Comparison of ENCODE assay signal across 9 mouse cellular contexts in genomic region chr3:107472198-107472597, GRCm38 (mm10). TPM values are rescaled to one million over a fixed set of nuclear protein-coding genes. Genes with fewer than 3 reads are reported as not detected.
A peak's percentile ranks its signal among the peaks of the same experiment; 100 is the strongest.
DNase-seq lines count a peak whose midpoint lies in the region; ATAC-seq and TF ChIP-seq lines count a peak whose summit lies in the region.
"Had no signal": no experiment of that assay in that cellular context is flagged by ENCODE, and none has a peak within 500 bp of the region (broad histone marks: within the 10 kb centered on the region; RNA-seq: fewer than 3 reads in every experiment).

No protein-coding gene starts in this region.

- no peak overlapping the region for H3K27ac ChIP-seq in heart, embryonic 12.5 days (ENCODE audit: poor library complexity, severe bottlenecking)
- H3K27ac ChIP-seq in ES-Bruce4 (ENCODE audit: insufficient read depth, low read length), result no peak overlapping the region
- no peak overlapping the region for H3K27ac ChIP-seq in forebrain, embryonic 15.5 days (replicated peaks)
- peak overlapping the region; percentile 47; the same call in 1 of the 2 replicates for H3K27ac ChIP-seq in midbrain, postnatal 0 days (ENCODE audit: low read depth, low read length)
- H3K27ac ChIP-seq: limb, embryonic 15.5 days had no signal

- peaks cover 25% of the 10 kb centered on the region for H3K27me3 ChIP-seq in heart, embryonic 12.5 days (replicated peaks)
- H3K27me3 ChIP-seq in ES-Bruce4 (ENCODE audit: control insufficient read depth, insufficient read depth, low read length, poor library complexity, severe bottlenecking), result no peaks in the 10 kb centered on the region
- no peaks in the 10 kb centered on the region for H3K27me3 ChIP-seq in forebrain, embryonic 15.5 days
- no peaks in the 10 kb centered on the region for H3K27me3 ChIP-seq in midbrain, postnatal 0 days (ENCODE audit: insufficient read depth, low read length)
- H3K27me3 ChIP-seq: limb, embryonic 15.5 days had no signal

- no peak for TF ChIP-seq EP300 in ES-Bruce4 (IDR thresholded peaks at IDR 0.05; ENCODE audit: insufficient read depth, low read depth, low read length)

- H3K4me1 ChIP-seq in heart, embryonic 12.5 days (replicated peaks), result no peaks in the 10 kb centered on the region
- no peaks in the 10 kb centered on the region for H3K4me1 ChIP-seq in ES-Bruce4 (ENCODE audit: control insufficient read depth, insufficient read depth, low read length)
- H3K4me1 ChIP-seq in forebrain, embryonic 15.5 days, result 0 out of 2 replicates have a peak, but pooled peaks cover 2% of the 10 kb centered on the region
- H3K4me1 ChIP-seq in midbrain, postnatal 0 days (ENCODE audit: insufficient read depth, low read length), result 0 out of 2 replicates have a peak, but pooled peaks cover 3% of the 10 kb centered on the region

- TF ChIP-seq POLR2A in ES-Bruce4 (IDR thresholded peaks at IDR 0.05; ENCODE audit: insufficient read depth, low read length), result no peak

- H3K4me2 ChIP-seq in heart, embryonic 12.5 days, result no peak overlapping the region
- no peak overlapping the region for H3K4me2 ChIP-seq in forebrain, embryonic 15.5 days (replicated peaks)
- H3K4me2 ChIP-seq in midbrain, postnatal 0 days (ENCODE audit: low read depth, low read length, poor library complexity, severe bottlenecking), result no peak overlapping the region
- H3K4me2 ChIP-seq: limb, embryonic 15.5 days had no signal

- WGBS in heart, embryonic 12.5 days, result 31% methylated on average over 6 of the region's 6 CpGs
- 40% methylated on average over 6 of the region's 6 CpGs for WGBS in forebrain, embryonic 15.5 days
- 29% methylated on average over 6 of the region's 6 CpGs for WGBS in midbrain, postnatal 0 days

- ATAC-seq in heart, embryonic 12.5 days (ENCODE audit: insufficient number of reproducible peaks, low FRiP score), result no peak
- ATAC-seq in forebrain, embryonic 15.5 days (replicated peaks), result peak; percentile 65
- peak; percentile 71 for ATAC-seq in midbrain, postnatal 0 days (ENCODE audit: low FRiP score)

- TF ChIP-seq CTCF in ES-Bruce4 (IDR thresholded peaks at IDR 0.05; ENCODE audit: low read depth, low read length), result peak; percentile 90
- peak; percentile 99 for TF ChIP-seq CTCF in midbrain, postnatal 0 days (IDR thresholded peaks at IDR 0.05)

- H3K36me3 ChIP-seq in heart, embryonic 12.5 days, result no peaks in the 10 kb centered on the region
- no peaks in the 10 kb centered on the region for H3K36me3 ChIP-seq in ES-Bruce4 (ENCODE audit: control insufficient read depth, insufficient read depth, low read length, poor library complexity, severe bottlenecking)
- H3K36me3 ChIP-seq in forebrain, embryonic 15.5 days, result no peaks in the 10 kb centered on the region
- H3K36me3 ChIP-seq in midbrain, postnatal 0 days (ENCODE audit: insufficient read depth, low read length), result peaks cover 7% of the 10 kb centered on the region
- H3K36me3 ChIP-seq: limb, embryonic 15.5 days had no signal

- no peak overlapping the region for H3K9ac ChIP-seq in heart, embryonic 12.5 days
- H3K9ac ChIP-seq in ES-Bruce4 (ENCODE audit: low read depth, poor library complexity, severe bottlenecking), result no peak overlapping the region
- no peak overlapping the region for H3K9ac ChIP-seq in forebrain, embryonic 15.5 days (replicated peaks)
- H3K9ac ChIP-seq in midbrain, postnatal 0 days (replicated peaks; ENCODE audit: low read length, poor library complexity, severe bottlenecking), result no peak overlapping the region
- H3K9ac ChIP-seq: limb, embryonic 15.5 days had no signal

- H3K4me3 ChIP-seq in heart, embryonic 12.5 days, result no peak overlapping the region
- no peak overlapping the region for H3K4me3 ChIP-seq in ES-Bruce4 (ENCODE audit: low read depth, low read length)
- H3K4me3 ChIP-seq in forebrain, embryonic 15.5 days, result no peak overlapping the region
- H3K4me3 ChIP-seq in midbrain, postnatal 0 days (ENCODE audit: low read depth, low read length), result no peak overlapping the region
- H3K4me3 ChIP-seq: limb, embryonic 15.5 days had no signal

- no peaks in the 10 kb centered on the region for H3K9me3 ChIP-seq in heart, embryonic 12.5 days (replicated peaks)
- H3K9me3 ChIP-seq in ES-Bruce4 (replicated peaks; ENCODE audit: control insufficient read depth, insufficient read depth, low read length, poor library complexity, severe bottlenecking), result no peaks in the 10 kb centered on the region
- H3K9me3 ChIP-seq in forebrain, embryonic 15.5 days, result no peaks in the 10 kb centered on the region
- H3K9me3 ChIP-seq in midbrain, postnatal 0 days (ENCODE audit: low read length), result no peaks in the 10 kb centered on the region
- H3K9me3 ChIP-seq: limb, embryonic 15.5 days had no signal

- peak; percentile 31 for DNase-seq in heart, adult 8-10 months (ENCODE audit: low spot score)
- peak; percentile 11 for DNase-seq in c-Kit-positive CD71-positive TER-119-negative erythroid progenitor cells, embryonic 14.5 days (ENCODE audit: low read depth)
- peak; percentile 47 for DNase-seq in kidney, postnatal 10 days
- DNase-seq in midbrain, postnatal 0 days (ENCODE audit: low spot score), result peak; percentile 77
- DNase-seq in yolk sac, embryonic 10.5 days (ENCODE audit: low spot score), result peak; percentile 15

RNA-seq across cellular contexts. Expression of gene Kcnc4, which starts 12.8 kb away (rescaled TPM):
- under 1 TPM; 0.12 to 0.40 (median 0.31) TPM for total RNA-seq in heart, adult 8-10 months (2022)
- polyA plus RNA-seq in heart, embryonic 12.5 days (2016; fragmentation: Nextera tagmentation; extraction: Ambion mirVana), result 0.12 and 0.15 TPM in 2 replicates
- polyA plus RNA-seq in ES-Bruce4 (2011; ENCODE audit: insufficient read depth, insufficient read length, low read depth, missing spikeins), result 0.90 and 0.97 TPM in 2 replicates
- polyA plus RNA-seq in forebrain, embryonic 15.5 days (2015; fragmentation: Nextera tagmentation; extraction: Ambion mirVana), result 1.6 and 1.8 TPM in 2 replicates
- 41.3 and 46.8 TPM in 2 replicates for total RNA-seq in midbrain, postnatal 0 days (2014; rRNA removed)
- 16.0 and 17.2 TPM in 2 replicates for polyA plus RNA-seq in midbrain, postnatal 0 days (2015; fragmentation: Nextera tagmentation; extraction: Ambion mirVana)

RNA-seq across cellular contexts. Expression of gene Slc6a17, which starts 45.6 kb away (rescaled TPM):
- total RNA-seq in heart, adult 8-10 months (2022), result 1 to 10 TPM; 2.4 to 7.4 (median 4.8) TPM
- polyA plus RNA-seq in heart, embryonic 12.5 days (2016; fragmentation: Nextera tagmentation; extraction: Ambion mirVana), result 3.9 and 4.6 TPM in 2 replicates
- 0.32 and 0.42 TPM in 2 replicates for polyA plus RNA-seq in ES-Bruce4 (2011; ENCODE audit: insufficient read depth, insufficient read length, low read depth, missing spikeins)
- 17.2 and 19.6 TPM in 2 replicates for polyA plus RNA-seq in forebrain, embryonic 15.5 days (2015; fragmentation: Nextera tagmentation; extraction: Ambion mirVana)
- 52.0 and 60.0 TPM in 2 replicates for total RNA-seq in midbrain, postnatal 0 days (2014; rRNA removed)
- 17.5 and 22.2 TPM in 2 replicates for polyA plus RNA-seq in midbrain, postnatal 0 days (2015; fragmentation: Nextera tagmentation; extraction: Ambion mirVana)

Comparison
In these comparisons a context has a peak if more than half of its experiments do, and no peak if none do; other contexts are left out.
1. DNase-seq: peak in every context shown above with its lines; median percentile 77 in midbrain, postnatal 0 days; 47 in kidney, postnatal 10 days; 31 in heart, adult 8-10 months; 15 in yolk sac, embryonic 10.5 days; 11 in c-Kit-positive CD71-positive TER-119-negative erythroid progenitor cells, embryonic 14.5 days.